Mouse (Mus musculus) C2C12 (cell line): Measurements from ENCODE around the gene Hoxa3.

Source experiments
- CTCF ChIP-seq: IDR thresholded peaks from one replicate; pipeline ENCODE4 v1.5.1; 2011; ENCODE audit not compliant: control insufficient read depth, insufficient read depth, insufficient read length
- FOSL1 ChIP-seq: IDR thresholded peaks from one replicate; pipeline ENCODE4 v1.8.0; 2011; ENCODE audit warnings: mild to moderate bottlenecking, low read length; ENCODE audit not compliant: poor library complexity, insufficient read depth, severe bottlenecking
- USF1 ChIP-seq: IDR thresholded peaks from one replicate; pipeline ENCODE4 v1.6.1; 2011; ENCODE audit warnings: low read depth, mild to moderate bottlenecking, control low read depth, moderate library complexity

GRCm38 (mm10) chr6:52243681-52244121 lies 30.6 kb upstream of the Hoxa3 start:
- TF ChIP-seq CTCF = no peak
- TF ChIP-seq USF1 = no peak
- TF ChIP-seq FOSL1 = no peak
